Mouse (Mus musculus): ENCODE data around the gene Tet2.

- TF ChIP-seq ZC3H11A (IDR thresholded peaks at IDR 0.05; ENCODE audit: low read depth, low read length): no peak
- no peak for TF ChIP-seq EP300 (IDR thresholded peaks at IDR 0.05; ENCODE audit: low read depth in 1 of 2, low read length in 2 of 2)
Observed at GRCm38 (mm10) chr3:133563503-133564205, 18.7 kb upstream of the Tet2 start.
